Mouse (Mus musculus) spleen, postnatal 10 days (tissue): ENCODE data around the gene Ogdhl.
A peak's percentile ranks its signal among the peaks of the same experiment; 100 is the strongest.

Source experiments
- DNase-seq, 2 experiments: peaks; one replicate each; pipeline ENCODE4 v3.0.0; 2021 to 2022; ENCODE audit warnings: low spot score in 2 of 2

Ogdhl gene

DNA sequence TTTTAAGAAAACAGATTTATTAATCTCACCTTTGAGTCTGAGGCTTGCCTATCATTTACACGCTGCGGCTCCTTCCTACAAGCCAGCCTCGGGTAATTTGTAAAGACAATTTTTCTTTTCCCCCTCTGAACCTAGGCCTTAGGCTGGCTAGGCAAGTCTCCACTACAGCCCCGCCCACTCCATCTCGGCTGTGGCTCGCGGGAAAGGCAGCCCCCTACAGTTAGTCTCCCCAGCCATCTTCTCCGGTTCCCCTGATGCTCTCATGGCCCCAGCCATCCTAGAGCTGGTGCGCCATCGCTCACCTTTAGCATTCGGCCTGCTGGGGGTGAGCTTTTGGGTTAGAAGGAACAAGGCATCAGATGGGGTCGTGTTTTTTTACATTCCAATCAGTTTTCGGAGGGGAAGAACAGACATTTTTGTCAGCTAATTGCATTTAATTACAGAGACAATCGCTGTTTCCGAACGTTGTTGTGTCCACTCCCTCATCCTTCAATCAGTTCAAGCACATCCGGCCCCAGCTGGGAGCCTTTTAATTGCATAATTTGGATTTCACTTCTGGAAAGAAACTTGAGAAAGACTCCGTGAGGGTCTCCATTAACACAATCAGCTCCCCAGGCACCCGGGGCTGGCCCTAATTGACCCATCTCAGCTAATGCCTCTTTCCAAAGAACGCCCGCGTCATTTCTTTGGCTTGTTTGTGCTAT lies 57.7 kb downstream of the Ogdhl start:
- no peak for DNase-seq

GRCm38 (mm10) chr14:32380099-32380480 lies 58.3 kb downstream of the Ogdhl start:
- DNase-seq, result no peak

GRCm38 (mm10) chr14:32381066-32381465 lies 59.2 kb downstream of the Ogdhl start:
- DNase-seq, result no peak

DNA sequence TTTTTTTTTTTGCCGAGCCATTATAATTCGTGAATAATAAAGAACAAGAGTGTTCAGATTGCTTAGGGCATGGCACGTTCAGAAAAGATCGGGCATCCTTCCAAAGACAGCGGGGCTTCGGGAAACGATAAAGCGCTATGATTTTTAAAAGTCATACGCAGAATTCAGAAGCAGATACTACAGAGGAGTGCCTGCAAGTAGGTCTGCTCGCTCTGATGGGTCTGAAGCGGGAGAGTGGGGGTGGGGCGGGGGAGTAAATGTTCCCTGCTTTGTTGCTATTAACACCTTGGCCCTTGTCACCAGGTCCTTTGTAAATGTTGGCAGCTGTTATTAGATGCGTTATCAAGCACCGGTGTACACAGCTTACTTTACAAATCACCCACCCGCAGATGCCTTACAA lies 59.8 kb downstream of the Ogdhl start:
- DNase-seq, result no peak

- peak in 1 of 2 experiments; percentile 35 for DNase-seq
Observed at GRCm38 (mm10) chr14:32388196-32388595, 66.4 kb downstream of the Ogdhl start, which contains the start of gene 1700024G13Rik. Gene 1700024G13Rik (minus strand): TSS chr14:32388391.
